Mouse (Mus musculus) testis, postnatal 14 days (tissue): ENCODE measurements around the gene Smc5.

Experiments
- DNase-seq: peaks from one replicate; pipeline ENCODE4 v3.0.0; 2021; ENCODE audit warnings: low spot score

Smc5 gene

DNA sequence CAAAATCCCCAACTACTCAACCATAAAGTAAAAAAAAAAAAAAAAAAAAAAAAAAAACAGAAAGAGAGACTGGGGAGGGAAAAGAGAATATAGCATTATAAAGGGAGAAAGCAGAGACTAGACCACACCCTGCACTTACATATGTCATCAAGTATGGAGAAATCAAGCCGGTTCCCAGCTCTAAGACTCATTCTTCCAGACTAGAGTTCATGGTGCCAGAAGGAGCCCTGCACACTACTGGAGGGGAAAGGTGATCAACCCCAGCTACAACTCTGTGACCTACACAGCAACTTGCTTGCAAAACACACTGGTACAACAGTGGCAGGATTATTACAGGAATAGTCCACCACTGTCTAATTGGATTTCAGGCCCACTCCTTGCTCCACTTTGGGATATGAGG is 84.0 kb downstream of the Smc5 start:
- DNase-seq, result no peak

DNA sequence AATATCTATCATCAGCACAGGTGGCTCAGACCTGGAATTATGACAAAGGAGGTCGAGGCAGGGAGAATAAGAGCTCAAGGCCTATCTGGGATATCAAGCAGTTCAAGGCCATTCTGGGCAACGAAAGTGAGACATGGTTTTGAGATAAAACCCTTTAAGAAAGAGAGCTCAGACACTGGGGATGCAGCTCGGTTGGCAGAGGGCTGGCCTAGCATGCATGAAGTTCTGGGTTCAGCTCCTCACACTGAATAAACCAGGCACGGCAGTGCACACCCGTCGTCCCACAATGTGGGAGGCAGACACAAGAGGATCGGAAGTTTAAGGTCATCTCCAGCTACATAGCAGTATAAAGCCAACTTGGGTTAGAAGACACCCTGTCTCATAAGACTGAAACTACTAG is 84.7 kb downstream of the Smc5 start:
- no peak for DNase-seq

- no peak for DNase-seq
Measured at GRCm38 (mm10) chr19:23187732-23188131, 86.0 kb downstream of the Smc5 start.

- no peak for DNase-seq
Measured at GRCm38 (mm10) chr19:23184068-23184467, 89.6 kb downstream of the Smc5 start.

GRCm38 (mm10) chr19:23183493-23183892 is 90.2 kb downstream of the Smc5 start:
- DNase-seq, result no peak

- DNase-seq, result no peak
Measured at GRCm38 (mm10) chr19:23178533-23178932, 95.2 kb downstream of the Smc5 start.

- no peak for DNase-seq
Measured at GRCm38 (mm10) chr19:23175511-23175910, 98.2 kb downstream of the Smc5 start.

DNA sequence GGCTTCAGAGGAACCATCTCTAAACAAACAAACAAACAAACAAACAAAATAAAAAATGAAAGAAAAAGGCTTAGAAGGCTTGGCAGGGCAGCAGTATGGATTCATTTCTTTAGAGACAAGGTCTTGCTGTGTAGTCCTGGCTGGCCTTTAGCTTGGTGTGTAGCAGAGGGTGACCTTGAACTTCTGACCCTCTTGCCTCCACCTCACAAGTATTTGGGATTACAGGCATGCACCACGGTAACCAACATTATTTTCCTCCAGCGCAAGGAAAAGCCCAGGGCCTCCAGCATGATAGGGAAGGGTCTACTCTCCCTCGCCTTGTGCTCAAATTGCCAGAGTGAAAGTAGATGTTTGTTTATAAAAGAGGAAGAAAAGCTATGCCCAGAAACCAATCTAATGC is 98.6 kb downstream of the Smc5 start:
- DNase-seq, result no peak

DNA sequence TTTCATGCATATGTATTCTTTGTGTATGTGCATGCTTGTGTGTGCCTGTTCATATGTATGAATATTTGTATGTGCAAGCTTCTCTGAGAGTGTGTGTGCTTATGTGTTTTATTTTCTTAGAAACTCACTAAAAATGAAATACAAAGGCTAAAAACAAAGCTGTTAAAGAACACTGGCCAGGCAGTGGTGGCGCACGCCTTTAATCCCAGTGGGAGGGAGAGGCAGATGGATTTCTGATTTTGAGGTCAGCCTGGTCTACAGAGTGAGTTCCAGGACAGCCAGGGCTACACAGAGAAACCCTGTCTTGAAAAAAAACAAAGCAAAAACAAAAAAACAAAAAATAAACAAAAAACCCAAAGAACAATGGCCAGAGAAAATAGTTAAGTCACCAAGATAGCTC is 102.6 kb downstream of the Smc5 start:
- no peak for DNase-seq

GRCm38 (mm10) chr19:23170476-23170875 is 103.2 kb downstream of the Smc5 start:
- no peak for DNase-seq

GRCm38 (mm10) chr19:23169659-23170050 is 104.0 kb downstream of the Smc5 start:
- no peak for DNase-seq

DNA sequence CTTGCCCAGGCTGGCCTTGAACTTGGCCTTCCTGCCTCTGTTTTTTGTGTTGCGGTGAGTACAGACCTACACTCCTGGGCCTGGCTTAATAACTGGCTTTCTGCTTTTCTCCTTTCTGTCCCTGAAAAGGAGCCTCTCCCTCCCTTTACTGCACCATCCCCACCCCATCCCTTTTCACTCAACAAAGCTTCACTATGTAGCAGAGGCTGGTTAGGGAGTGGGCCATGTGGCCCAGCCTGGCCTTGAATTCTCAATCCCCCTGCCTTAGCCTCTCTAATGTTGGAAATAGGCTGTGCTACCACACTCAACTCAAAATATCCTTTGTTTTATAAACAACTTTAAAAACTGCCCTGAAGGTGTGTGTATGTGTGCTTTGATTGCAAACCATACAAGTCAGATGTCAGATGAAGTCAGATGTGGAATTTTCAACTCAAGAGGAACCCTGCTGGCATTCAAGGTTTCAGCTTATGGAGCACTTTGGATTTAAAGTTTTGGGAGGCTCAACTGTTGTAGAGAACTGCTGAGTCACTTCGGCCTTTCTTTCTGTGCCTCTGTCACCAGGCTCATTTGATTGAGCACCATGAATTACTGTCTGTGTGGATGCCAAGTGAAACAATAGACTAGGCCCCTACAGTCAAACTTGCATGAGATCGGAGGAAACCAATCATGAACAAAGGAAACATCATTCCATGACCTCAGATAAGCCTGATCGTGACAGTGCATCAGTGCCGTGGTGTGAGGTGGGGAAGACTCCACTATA is 104.6 kb downstream of the Smc5 start:
- no peak for DNase-seq

GRCm38 (mm10) chr19:23166550-23167284 is 107.0 kb downstream of the Smc5 start:
- no peak for DNase-seq

GRCm38 (mm10) chr19:23164651-23165240 is 109.0 kb downstream of the Smc5 start:
- no peak for DNase-seq

- DNase-seq, result no peak
Measured at GRCm38 (mm10) chr19:23163361-23163760, 110.3 kb downstream of the Smc5 start.

DNA sequence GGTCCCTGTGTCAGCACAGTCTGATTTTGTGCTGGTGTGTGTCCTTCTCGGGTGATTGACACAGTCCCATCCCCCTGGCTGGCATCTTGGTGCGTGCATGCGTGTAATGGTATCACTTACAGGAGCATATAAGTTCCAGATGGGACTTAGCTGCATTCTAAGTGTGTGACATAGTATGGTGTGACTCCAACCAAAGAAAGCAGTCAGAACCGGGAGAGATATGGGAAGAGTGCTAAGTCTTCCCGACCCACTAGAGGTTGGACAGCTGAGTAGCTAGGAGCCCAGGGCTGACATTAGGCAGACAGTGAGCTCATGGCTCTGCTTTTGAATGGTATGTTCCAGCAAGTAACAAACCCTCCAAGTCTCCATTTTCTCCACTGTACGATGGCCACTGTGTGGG is 110.8 kb downstream of the Smc5 start:
- no peak for DNase-seq

DNA sequence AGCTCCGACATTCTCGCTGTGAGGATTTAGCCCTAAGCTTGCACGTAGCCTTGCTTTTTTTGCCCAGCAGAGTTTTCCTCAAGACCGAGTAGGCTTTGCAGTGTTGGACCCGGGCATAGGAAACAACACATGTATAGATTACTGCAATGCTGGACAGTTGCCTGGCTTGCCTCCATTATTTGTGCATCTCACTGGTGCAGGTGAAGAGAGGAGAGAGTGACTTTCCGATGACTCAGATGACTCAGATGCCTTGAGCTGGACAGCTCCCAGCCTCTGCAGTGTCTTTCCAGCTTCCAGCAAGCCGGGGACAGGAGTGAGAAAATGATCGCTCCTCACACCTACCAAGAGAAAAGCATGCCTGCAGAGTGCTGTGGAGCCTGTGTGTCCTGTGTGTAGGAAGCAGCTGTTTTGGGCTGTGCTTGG is 111.3 kb downstream of the Smc5 start:
- DNase-seq, result no peak

GRCm38 (mm10) chr19:23159780-23160395 is 113.8 kb downstream of the Smc5 start:
- DNase-seq, result no peak
